Mouse (Mus musculus) MEL (cell line): ENCODE data around the gene Btla. TPM values are rescaled to one million over a fixed set of nuclear protein-coding genes. Genes with fewer than 3 reads are reported as not detected.

ENCODE experiments used
- DNase-seq: peaks from one replicate; pipeline ENCODE4 v3.0.0; 2011; ENCODE audit warnings: low read depth, low spot score
- H3K27ac ChIP-seq: 2 replicates; pipeline ENCODE4 v1.5.1; 2012; ENCODE audit warnings: low read depth, mild to moderate bottlenecking, control low read depth, low read length, moderate library complexity; ENCODE audit not compliant: control insufficient read depth
- H3K27me3 ChIP-seq, 2 experiments: fragments of 150-350 bp in 1 of 2; sonication (generic) in 1 of 2; 2 replicates each; pipeline ENCODE4 v1.6.1; 2012; ENCODE audit warnings: low read length in 2 of 2, mild to moderate bottlenecking in 2 of 2, improper control_type of control experiment in 1 of 2, moderate library complexity in 1 of 2; ENCODE audit not compliant: insufficient read depth in 2 of 2, control insufficient read depth in 1 of 2
- H3K36me3 ChIP-seq, 2 experiments: 2 replicates each; pipeline ENCODE4 v1.6.1; 2012 to 2014; ENCODE audit warnings: low read length in 2 of 2, improper control_type of control experiment in 1 of 2, inconsistent platforms in 1 of 2, mild to moderate bottlenecking in 1 of 2; ENCODE audit not compliant: insufficient read depth in 2 of 2, control insufficient read depth in 1 of 2
- H3K4me1 ChIP-seq, 2 experiments: fragments of 150-350 bp in 1 of 2; sonication (generic) in 1 of 2; 2 replicates each; pipeline ENCODE4 v1.6.1; 2012; ENCODE audit warnings: low read length in 2 of 2, improper control_type of control experiment in 1 of 2, mild to moderate bottlenecking in 1 of 2; ENCODE audit not compliant: insufficient read depth in 2 of 2, control insufficient read depth in 1 of 2
- H3K4me3 ChIP-seq, 2 experiments: fragments of 150-350 bp in 1 of 2; sonication (generic) in 1 of 2; 2 replicates each; pipeline ENCODE4 v1.5.1; 2012; ENCODE audit warnings: low read depth in 2 of 2, low read length in 2 of 2, mild to moderate bottlenecking in 2 of 2, moderate library complexity in 2 of 2, control low read depth in 1 of 2, improper control_type of control experiment in 1 of 2; ENCODE audit not compliant: control insufficient read depth in 1 of 2, insufficient read depth in 1 of 2
- H3K79me2 ChIP-seq: 2 replicates; pipeline ENCODE4 v1.6.1; 2012; ENCODE audit warnings: mild to moderate bottlenecking, low read length, moderate library complexity; ENCODE audit not compliant: control insufficient read depth, poor library complexity, insufficient read depth
- H3K9ac ChIP-seq: 2 replicates; pipeline ENCODE4 v1.6.1; 2012; ENCODE audit warnings: low read depth, mild to moderate bottlenecking, control low read depth, low read length, moderate library complexity; ENCODE audit not compliant: control insufficient read depth, poor library complexity, severe bottlenecking
- H3K9me3 ChIP-seq: fragments of 150-350 bp; sonication (generic); replicated peaks from 2 replicates; pipeline ENCODE4 v1.6.1; 2012; ENCODE audit warnings: mild to moderate bottlenecking, low read length, improper control_type of control experiment, moderate library complexity; ENCODE audit not compliant: insufficient read depth
- CHD2 ChIP-seq: IDR thresholded peaks from 2 replicates; pipeline ENCODE4 v1.6.1; 2011; ENCODE audit warnings: low read length, improper control_type of control experiment
- ELF1 ChIP-seq: IDR thresholded peaks from 2 replicates; pipeline ENCODE4 v1.6.1; 2014; ENCODE audit warnings: low read depth, mild to moderate bottlenecking, inconsistent platforms, low read length, improper control_type of control experiment, moderate library complexity
- EP300 ChIP-seq, 2 experiments: IDR thresholded peaks; 2 replicates each; pipeline ENCODE4 v1.6.1; 2011; ENCODE audit warnings: improper control_type of control experiment in 2 of 2, low read length in 2 of 2, low read depth in 1 of 2, mild to moderate bottlenecking in 1 of 2
- ETS1 ChIP-seq: IDR thresholded peaks from 2 replicates; pipeline ENCODE4 v1.6.1; 2012; ENCODE audit warnings: low read depth, mild to moderate bottlenecking, inconsistent platforms, low read length, improper control_type of control experiment, moderate library complexity
- GATA1 ChIP-seq: IDR thresholded peaks from 2 replicates; pipeline ENCODE4 v1.6.1; 2011; ENCODE audit warnings: low read depth, low read length, improper control_type of control experiment
- HCFC1 ChIP-seq: IDR thresholded peaks from 2 replicates; pipeline ENCODE4 v1.6.1; 2012; ENCODE audit warnings: low read depth, mild to moderate bottlenecking, inconsistent platforms, low read length, improper control_type of control experiment, moderate library complexity
- JUND ChIP-seq: IDR thresholded peaks from 2 replicates; pipeline ENCODE4 v1.6.1; 2011; ENCODE audit warnings: low read depth, mild to moderate bottlenecking, improper control_type of control experiment, low read length
- KAT2A ChIP-seq: conservative IDR thresholded peaks from 2 replicates; pipeline ENCODE4 v1.6.1; 2012; ENCODE audit warnings: low read depth, low read length, improper control_type of control experiment, inconsistent platforms
- MAFK ChIP-seq: IDR thresholded peaks from 2 replicates; pipeline ENCODE4 v1.6.1; 2011; ENCODE audit warnings: low read depth, mild to moderate bottlenecking, low read length, improper control_type of control experiment, borderline replicate concordance
- MEF2A ChIP-seq: IDR thresholded peaks from 2 replicates; pipeline ENCODE4 v1.6.1; 2014; ENCODE audit warnings: low read depth, mild to moderate bottlenecking, inconsistent platforms, low read length, improper control_type of control experiment; ENCODE audit not compliant: poor library complexity, insufficient replicate concordance, severe bottlenecking; ENCODE audit errors: extremely low read depth
- MXI1 ChIP-seq: IDR thresholded peaks from 2 replicates; pipeline ENCODE4 v1.6.1; 2011; ENCODE audit warnings: mild to moderate bottlenecking, low read depth, low read length, improper control_type of control experiment
- NELFE ChIP-seq: IDR thresholded peaks from 2 replicates; pipeline ENCODE4 v1.6.1; 2011; ENCODE audit warnings: low read depth, low read length, improper control_type of control experiment
- POLR2AphosphoS5 ChIP-seq: IDR thresholded peaks from 2 replicates; pipeline ENCODE4 v1.6.1; 2012; ENCODE audit warnings: low read depth, borderline replicate concordance, mild to moderate bottlenecking, inconsistent platforms, low read length, moderate library complexity, mixed read lengths
- SMC3 ChIP-seq: IDR thresholded peaks from 2 replicates; pipeline ENCODE4 v1.6.1; 2011; ENCODE audit warnings: low read depth, low read length, improper control_type of control experiment
- TBP ChIP-seq: IDR thresholded peaks from 2 replicates; pipeline ENCODE4 v1.8.0; 2011; ENCODE audit warnings: low read depth, low read length, improper control_type of control experiment
- TCF12 ChIP-seq: IDR thresholded peaks from 2 replicates; pipeline ENCODE4 v1.6.1; 2014; ENCODE audit warnings: low read depth, mild to moderate bottlenecking, inconsistent platforms, low read length, improper control_type of control experiment, moderate library complexity
- UBTF ChIP-seq: IDR thresholded peaks from 2 replicates; pipeline ENCODE4 v1.6.1; 2012; ENCODE audit warnings: low read depth, mild to moderate bottlenecking, inconsistent platforms, low read length, improper control_type of control experiment, moderate library complexity, borderline replicate concordance; ENCODE audit not compliant: insufficient read depth
- USF1 ChIP-seq: IDR thresholded peaks from 2 replicates; pipeline ENCODE4 v1.6.1; 2014; ENCODE audit warnings: low read depth, mild to moderate bottlenecking, inconsistent platforms, low read length, improper control_type of control experiment, moderate library complexity
- ZMIZ1 ChIP-seq: IDR thresholded peaks from 2 replicates; pipeline ENCODE4 v1.6.1; 2012; ENCODE audit warnings: low read depth, mild to moderate bottlenecking, inconsistent platforms, low read length, improper control_type of control experiment, moderate library complexity
- polyA plus RNA-seq, 2 experiments: library from polyadenylated mRNA; stranded (reverse) in 1 of 2; unstranded in 1 of 2; fragments of >175 nt in 1 of 2; fragments of >200 nt in 1 of 2; gene quantifications; 2 replicates each; pipeline versions ENCODE4 v1.2.1 to v1.2.4; 2012; ENCODE audit warnings: low replicate concordance in 2 of 2, low read depth in 1 of 2; ENCODE audit not compliant: insufficient read length in 2 of 2, insufficient read depth in 1 of 2, missing spikeins in 1 of 2
- total RNA-seq: library from RNA; depleted of rRNA; stranded (reverse); fragments of 300-350 nt; gene quantifications from 2 replicates; pipeline ENCODE4 v1.2.3, GENCODE M21; 2012

Btla gene
- total and polyA plus RNA-seq, 3 experiments = not detected

GRCm38 (mm10) chr16:45224431-45225008 is 405 bp downstream of the Btla start:
- Histone ChIP-seq H3K36me3 (no peaks in the 10 kb centered on the region), H3K27me3 (no peaks in the 10 kb centered on the region), H3K27ac (no peak overlapping the region), H3K4me1 (no peaks in the 10 kb centered on the region; a peak in 1 of 4 replicates), H3K9ac (no peak overlapping the region), H3K4me3 (no peak overlapping the region), H3K79me2 (no peaks in the 10 kb centered on the region), H3K9me3 (no peaks in the 10 kb centered on the region)
- TF ChIP-seq EP300 (IDR thresholded peaks at IDR 0.05; ENCODE audit: low read depth in 1 of 2, low read length in 2 of 2) (no peak), UBTF (no peak)
- no peak for DNase-seq

GRCm38 (mm10) chr16:45227002-45227401 is 2.9 kb downstream of the Btla start:
- no peak overlapping the region for H3K27ac ChIP-seq
- no peak for TF ChIP-seq SMC3
- TF ChIP-seq JUND = no peak
- no peak for TF ChIP-seq KAT2A
- TF ChIP-seq ELF1 = no peak
- TF ChIP-seq USF1 = no peak
- TF ChIP-seq GATA1 = no peak
- TF ChIP-seq HCFC1 = no peak
- TF ChIP-seq CHD2 = no peak
- TF ChIP-seq MAFK = no peak
- no peak for TF ChIP-seq NELFE
- TF ChIP-seq TCF12 = no peak
- TF ChIP-seq MXI1 = no peak
- no peak for TF ChIP-seq MEF2A
- no peak for TF ChIP-seq TBP
- no peak for TF ChIP-seq EP300 (IDR thresholded peaks at IDR 0.05; ENCODE audit: low read depth in 1 of 2, low read length in 2 of 2)
- TF ChIP-seq ETS1 = no peak
- TF ChIP-seq ZMIZ1 = no peak
- no peak for TF ChIP-seq POLR2AphosphoS5
- TF ChIP-seq, all 39 proteins: peak for 0
- H3K9me3 ChIP-seq = no peaks in the 10 kb centered on the region
- H3K36me3 ChIP-seq = no peaks in the 10 kb centered on the region
- H3K27me3 ChIP-seq = no peaks in the 10 kb centered on the region
- H3K79me2 ChIP-seq = no peaks in the 10 kb centered on the region
- H3K9ac ChIP-seq = no peak overlapping the region
- H3K4me3 ChIP-seq = no peak overlapping the region
- DNase-seq = no peak
- H3K4me1 ChIP-seq = no peaks in the 10 kb centered on the region; a peak in 1 of 4 replicates
